Comparison of ENCODE assay signal across 21 mouse cellular contexts in the genomic region with DNA sequence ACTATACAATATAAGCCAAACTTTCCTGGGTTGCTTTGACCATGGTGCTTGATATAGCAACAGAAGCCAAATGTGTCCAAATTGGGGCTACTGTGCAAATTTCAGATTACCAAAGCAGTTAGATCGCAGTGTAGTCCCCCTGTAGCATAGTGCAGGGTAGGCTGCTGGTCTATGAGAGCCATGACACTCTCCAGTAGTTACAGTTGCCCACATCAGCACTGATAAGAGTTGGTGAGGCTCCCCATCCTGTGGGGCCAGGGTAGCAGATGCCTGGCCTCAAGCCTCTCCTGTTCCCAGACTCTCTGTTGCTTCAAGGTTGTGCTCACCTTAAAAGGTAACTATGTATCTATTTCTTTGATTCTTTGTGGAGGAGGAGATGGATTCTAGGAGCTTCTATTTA. TPM values are rescaled to one million over a fixed set of nuclear protein-coding genes. Genes with fewer than 3 reads are reported as not detected.
DNase-seq lines count a peak whose midpoint lies in the region; ATAC-seq and TF ChIP-seq lines count a peak whose summit lies in the region.
"Had no signal": no experiment of that assay in that cellular context is flagged by ENCODE, and none has a peak within 500 bp of the region (broad histone marks: within the 10 kb centered on the region; RNA-seq: fewer than 3 reads in every experiment).

No protein-coding gene starts in this region.

- no peak for TF ChIP-seq CTCF in MEL (IDR thresholded peaks at IDR 0.05 in 2 of 3, conservative IDR thresholded peaks at IDR 0.05 in 1 of 3; ENCODE audit: control insufficient read depth in 1 of 3, insufficient read depth in 1 of 3, low read depth in 2 of 3, low read length in 3 of 3, poor library complexity in 1 of 3, severe bottlenecking in 1 of 3)
- TF ChIP-seq CTCF in liver, embryonic 14.5 days (IDR thresholded peaks at IDR 0.05; ENCODE audit: low read depth), result no peak

- no peak for TF ChIP-seq EP300 in MEL (IDR thresholded peaks at IDR 0.05; ENCODE audit: low read depth in 1 of 2, low read length in 2 of 2)
- no peak for TF ChIP-seq EP300 in liver, embryonic 14.5 days (IDR thresholded peaks at IDR 0.05; ENCODE audit: low read depth)

- DNase-seq in 416B (ENCODE audit: low read depth) (peak; percentile 32), MEL (ENCODE audit: low read depth, low spot score) (peak; percentile 62)
- no peak for DNase-seq in liver, embryonic 14.5 days (ENCODE audit: low read depth in 3 of 3, low spot score in 3 of 3)
- no peak for DNase-seq in cerebellum, adult 8-10 months
- DNase-seq in gastrocnemius, postnatal 36 days, result no peak
- DNase-seq: adrenal gland, postnatal 10 days; B cell, adult 2 months; cerebellum, adult 18-20 months; forebrain, postnatal 0 days; heart, adult 2 months had no signal

- peaks cover 14 to 32% of the 10 kb centered on the region in 2 experiments for H3K4me1 ChIP-seq in MEL (ENCODE audit: control insufficient read depth in 1 of 2, insufficient read depth in 2 of 2, low read length in 2 of 2)
- peaks cover 7 to 9% of the 10 kb centered on the region in 2 experiments for H3K4me1 ChIP-seq in liver, embryonic 14.5 days (replicated peaks; ENCODE audit: control insufficient read depth in 2 of 2, insufficient read depth in 2 of 2, low read length in 1 of 2)
- H3K4me1 ChIP-seq: embryonic facial prominence, embryonic 10.5 days; forebrain, embryonic 13.5 days; heart, embryonic 12.5 days; hindbrain, embryonic 10.5 days had no signal

- peaks cover 0 to 26% of the 10 kb centered on the region in 2 experiments; a peak in 2 of 4 replicates for H3K36me3 ChIP-seq in MEL (ENCODE audit: control insufficient read depth in 1 of 2, insufficient read depth in 2 of 2, low read length in 2 of 2)
- no peaks in the 10 kb centered on the region for H3K36me3 ChIP-seq in liver, embryonic 14.5 days (replicated peaks; ENCODE audit: control insufficient read depth, insufficient read depth, low read depth)
- H3K36me3 ChIP-seq: embryonic facial prominence, embryonic 10.5 days; G1E; heart, embryonic 12.5 days; hindbrain, embryonic 10.5 days had no signal

- H3K27ac ChIP-seq in MEL (ENCODE audit: control insufficient read depth, low read depth, low read length), result peak overlapping the region; percentile 90
- H3K27ac ChIP-seq in liver, embryonic 14.5 days, result no peak overlapping the region
- H3K27ac ChIP-seq: embryonic facial prominence, embryonic 10.5 days; forebrain, embryonic 13.5 days; heart, adult 2 months; hindbrain, embryonic 10.5 days; hindbrain, embryonic 14.5 days had no signal

- no peak for TF ChIP-seq POLR2A in MEL (IDR thresholded peaks at IDR 0.05; ENCODE audit: control insufficient read depth in 1 of 2, insufficient read depth in 1 of 2, low read depth in 1 of 2, low read length in 2 of 2, poor library complexity in 1 of 2)

- no peaks in the 10 kb centered on the region for H3K9me3 ChIP-seq in MEL (replicated peaks; ENCODE audit: insufficient read depth, low read length)
- no peaks in the 10 kb centered on the region for H3K9me3 ChIP-seq in liver, embryonic 14.5 days (ENCODE audit: control insufficient read depth, low read length)
- H3K9me3 ChIP-seq: embryonic facial prominence, embryonic 10.5 days; forebrain, embryonic 13.5 days; G1E; heart, embryonic 12.5 days; hindbrain, embryonic 10.5 days had no signal

- peak overlapping the region; percentile 17; the same call in 1 of the 2 replicates for H3K9ac ChIP-seq in MEL (ENCODE audit: control insufficient read depth, low read depth, low read length, poor library complexity, severe bottlenecking)
- no peak overlapping the region for H3K9ac ChIP-seq in liver, embryonic 14.5 days (replicated peaks)
- H3K9ac ChIP-seq: forebrain, embryonic 13.5 days; forebrain, postnatal 0 days; heart, embryonic 12.5 days; hindbrain, embryonic 14.5 days had no signal

- 69% methylated on average over 1 of the region's 1 CpGs for WGBS in liver, embryonic 14.5 days (ENCODE audit: insufficient replicate concordance)

- no peak for TF ChIP-seq RAD21 in MEL (IDR thresholded peaks at IDR 0.05; ENCODE audit: low read depth, low read length)

- H3K4me2 ChIP-seq in liver, embryonic 14.5 days (ENCODE audit: low read depth), result no peak overlapping the region
- H3K4me2 ChIP-seq: forebrain, embryonic 13.5 days; heart, embryonic 12.5 days; hindbrain, embryonic 14.5 days had no signal

- H3K27me3 ChIP-seq in MEL (ENCODE audit: control insufficient read depth in 1 of 2, insufficient read depth in 2 of 2, low read length in 2 of 2), result no peaks in the 10 kb centered on the region
- H3K27me3 ChIP-seq in liver, embryonic 14.5 days (ENCODE audit: control insufficient read depth, insufficient read depth, low read length), result no peaks in the 10 kb centered on the region
- H3K27me3 ChIP-seq: forebrain, embryonic 13.5 days had no signal

- H3K79me2 ChIP-seq in MEL (ENCODE audit: control insufficient read depth, insufficient read depth, low read length, poor library complexity), result no peaks in the 10 kb centered on the region

- ATAC-seq in liver, embryonic 14.5 days (ENCODE audit: insufficient read depth), result peak; percentile 77; the same call in 1 of the 2 replicates
- peak; percentile 56; the same call in 1 of the 2 replicates for ATAC-seq in megakaryocyte-erythroid progenitor cell, adult 5-6 weeks (replicated peaks; ENCODE audit: low FRiP score, low TSS enrichment, poor library complexity, severe bottlenecking)
- ATAC-seq: CD4-positive, CD25-positive, alpha-beta regulatory T cell, adult 4 months; forebrain, embryonic 13.5 days; forebrain, postnatal 0 days had no signal

- intact Hi-C loops in gastrocnemius, postnatal 36 days (cut with DNase I), result no loop called here

- peak overlapping the region; percentile 0 to 12; a peak in 2 of 4 replicates for H3K4me3 ChIP-seq in MEL (ENCODE audit: control insufficient read depth in 1 of 2, insufficient read depth in 1 of 2, low read depth in 2 of 2, low read length in 2 of 2)
- H3K4me3 ChIP-seq in liver, embryonic 14.5 days (ENCODE audit: insufficient read depth in 1 of 2, low read depth in 2 of 2, low read length in 2 of 2), result no peak overlapping the region
- H3K4me3 ChIP-seq: embryonic facial prominence, embryonic 10.5 days; forebrain, embryonic 13.5 days; heart, adult 2 months; heart, embryonic 12.5 days; hindbrain, embryonic 10.5 days had no signal

TF ChIP-seq in MEL, 35 proteins besides CTCF, POLR2A, EP300 and RAD21:
- TF ChIP-seq MAZ (IDR thresholded peaks at IDR 0.05; ENCODE audit: low read depth, low read length), result 0 out of 2 replicates have a peak, but pooled peaks have one; percentile 25
- no peak for TF ChIP-seq TBP (IDR thresholded peaks at IDR 0.05; ENCODE audit: low read depth, low read length)
- TF ChIP-seq CHD1 (IDR thresholded peaks at IDR 0.05; ENCODE audit: low read depth, low read length), result no peak

RNA-seq across cellular contexts. Expression of gene Gm32742, which starts 27.5 kb away (rescaled TPM):
- total RNA-seq in MEL (2012; rRNA removed), result not detected in 2 replicates
- under 1 TPM in 1 of 2 experiments, not detected in 1; 0.01 TPM for polyA plus RNA-seq in MEL (2012; ENCODE audit: insufficient read depth in 1 of 2, insufficient read length in 2 of 2, low read depth in 1 of 2, low replicate concordance in 2 of 2, missing spikeins in 1 of 2)
- 0.01 and 0.02 TPM in 2 replicates for polyA plus RNA-seq in liver, embryonic 14.5 days (2012; rRNA removed)
- 0.01 TPM in 1 of 2 replicates, not detected in the other for polyA plus RNA-seq in liver, embryonic 14.5 days (2014; fragmentation: Nextera tagmentation; extraction: Ambion mirVana)
- 0.20 and 0.48 TPM in 2 replicates for total RNA-seq in megakaryocyte-erythroid progenitor cell, adult 5-6 weeks (2014; fragmentation: Nextera tagmentation)
- total RNA-seq in megakaryocyte-erythroid progenitor cell, adult 5-6 weeks (2017), result 0.11 TPM in 1 of 2 replicates, not detected in the other
- not detected for total RNA-seq in gastrocnemius, postnatal 36 days (2021)
- total RNA-seq: adrenal gland, postnatal 10 days; forebrain, postnatal 0 days; gastrocnemius, adult 8-10 months; gastrocnemius, postnatal 4 days; heart, adult 2 months; heart, postnatal 25 days had no signal
- polyA plus RNA-seq: forebrain, embryonic 13.5 days; heart, embryonic 12.5 days; hindbrain, embryonic 14.5 days had no signal

RNA-seq across cellular contexts. Expression of gene 4833427G06Rik, which starts 36.0 kb away (rescaled TPM):
- not detected in 2 replicates for total RNA-seq in MEL (2012; rRNA removed)
- not detected for polyA plus RNA-seq in MEL (2012; ENCODE audit: insufficient read depth in 1 of 2, insufficient read length in 2 of 2, low read depth in 1 of 2, low replicate concordance in 2 of 2, missing spikeins in 1 of 2)
- polyA plus RNA-seq in liver, embryonic 14.5 days (2012; rRNA removed), result not detected in 2 replicates
- not detected in 2 replicates for polyA plus RNA-seq in liver, embryonic 14.5 days (2014; fragmentation: Nextera tagmentation; extraction: Ambion mirVana)
- total RNA-seq in megakaryocyte-erythroid progenitor cell, adult 5-6 weeks (2014; fragmentation: Nextera tagmentation), result not detected in 2 replicates
- total RNA-seq in megakaryocyte-erythroid progenitor cell, adult 5-6 weeks (2017), result not detected in 2 replicates
- not detected for total RNA-seq in gastrocnemius, postnatal 36 days (2021)
- total RNA-seq: adrenal gland, postnatal 10 days; gastrocnemius, adult 8-10 months; gastrocnemius, postnatal 4 days; heart, adult 2 months; heart, postnatal 25 days had no signal
- polyA plus RNA-seq: CD4-positive, CD25-positive, alpha-beta regulatory T cell, adult 4 months; embryonic facial prominence, embryonic 10.5 days; heart, embryonic 12.5 days had no signal

Comparison
In these comparisons a context has a peak if more than half of its experiments do, and no peak if none do; other contexts are left out.
1. DNase-seq: peak in 416B (single experiment) and MEL (single experiment); none in liver, embryonic 14.5 days (0 of 3), cerebellum, adult 8-10 months (single experiment) and gastrocnemius, postnatal 36 days (0 of 2).
2. H3K4me3 ChIP-seq: peak in MEL (2 of 2); none in liver, embryonic 14.5 days (0 of 2).